ENCODE assay signal across 15 mouse cellular contexts in the genomic region with DNA sequence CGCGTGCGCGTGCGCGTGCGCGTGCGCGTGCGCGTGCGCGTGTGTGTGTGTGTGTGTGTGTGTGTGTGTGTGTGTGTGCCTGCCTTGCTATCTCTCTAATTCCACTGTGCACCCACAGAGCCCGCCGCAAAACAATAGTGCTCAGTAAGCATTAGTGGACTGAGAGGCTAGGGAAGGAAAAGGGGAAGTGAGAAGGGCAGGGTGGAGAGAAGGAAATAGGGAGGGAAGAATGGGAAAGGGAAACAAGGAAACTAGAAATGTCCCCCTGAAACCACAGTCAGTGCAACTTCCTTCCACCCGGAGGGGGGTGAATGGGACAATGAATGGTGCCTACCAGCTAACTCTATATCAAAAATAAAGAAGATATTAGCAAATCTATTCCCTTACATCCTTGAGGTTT.
"Had no signal": no experiment of that assay in that cellular context is flagged by ENCODE, and none has a peak within 500 bp of the region (broad histone marks: within the 10 kb centered on the region; RNA-seq: fewer than 3 reads in every experiment).

No protein-coding gene starts in this region.

- H3K4me3 ChIP-seq: kidney, embryonic 15.5 days; left cerebral cortex, adult 2 months; limb, embryonic 12.5 days; liver, embryonic 13.5 days; lung, embryonic 15.5 days; neural tube, embryonic 13.5 days had no signal

- DNase-seq: kidney, postnatal 14 days; liver; liver, embryonic 13.5 days; liver, postnatal 0 days; lung, postnatal 14 days; midbrain, embryonic 14.5 days; retina, postnatal 1 day; right cerebral cortex, postnatal 4 days; thymus, postnatal 36 days had no signal

- H3K27ac ChIP-seq: kidney, embryonic 15.5 days; left cerebral cortex, adult 2 months; limb, embryonic 12.5 days; liver, embryonic 13.5 days; lung, embryonic 15.5 days; macrophage; neural tube, embryonic 13.5 days had no signal

- H3K9me3 ChIP-seq: kidney, embryonic 15.5 days; limb, embryonic 12.5 days; liver, embryonic 13.5 days; lung, embryonic 15.5 days; neural tube, embryonic 13.5 days had no signal

- H3K4me1 ChIP-seq: limb, embryonic 12.5 days; liver, embryonic 13.5 days; lung, embryonic 15.5 days; neural tube, embryonic 13.5 days had no signal

- H3K4me2 ChIP-seq: kidney, embryonic 15.5 days; limb, embryonic 12.5 days; liver, embryonic 13.5 days; lung, embryonic 15.5 days; neural tube, embryonic 13.5 days had no signal

- ATAC-seq: liver, postnatal 0 days had no signal

- H3K9ac ChIP-seq: kidney, embryonic 15.5 days; limb, embryonic 12.5 days; liver, embryonic 13.5 days; liver, postnatal 0 days; lung, embryonic 15.5 days; neural tube, embryonic 13.5 days had no signal

- H3K36me3 ChIP-seq: kidney, embryonic 15.5 days; limb, embryonic 12.5 days; liver, embryonic 13.5 days; lung, embryonic 15.5 days; neural tube, embryonic 13.5 days had no signal

- H3K27me3 ChIP-seq: kidney, embryonic 15.5 days; limb, embryonic 12.5 days; liver, embryonic 13.5 days; lung, embryonic 15.5 days; neural tube, embryonic 13.5 days had no signal
